Mouse (Mus musculus): ENCODE results near the gene Jchain.
A peak's percentile ranks its signal among the peaks of the same experiment; 100 is the strongest.
"Not testable (repeated sequence)": the region's sequence is repeated elsewhere in the genome, so short reads cannot be mapped to it uniquely, and the experiment has no call there.

Jchain gene

DNA sequence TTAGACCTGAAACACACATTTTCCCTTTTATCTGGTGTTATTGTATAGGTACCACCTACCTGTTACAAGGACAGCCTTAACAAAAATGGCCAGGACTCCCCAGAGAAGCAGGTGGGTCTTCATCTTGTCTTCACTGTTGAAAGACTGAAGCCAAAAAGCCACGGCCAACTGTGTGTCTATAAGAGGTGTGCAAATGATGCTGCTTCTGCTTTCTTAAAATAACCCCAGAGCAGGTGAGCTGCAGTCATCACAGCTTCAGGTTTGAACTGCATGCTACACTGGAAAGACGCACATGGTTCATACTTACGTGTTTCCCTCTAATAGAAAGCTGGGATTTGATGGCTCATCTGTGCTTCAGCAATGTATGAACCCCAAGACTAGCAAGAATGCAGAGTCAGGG is at the start of gene Jchain:
Gene Jchain (minus strand): TSS at position 235 of the 400 bp plus-strand sequence.
- no peak for DNase-seq

DNA sequence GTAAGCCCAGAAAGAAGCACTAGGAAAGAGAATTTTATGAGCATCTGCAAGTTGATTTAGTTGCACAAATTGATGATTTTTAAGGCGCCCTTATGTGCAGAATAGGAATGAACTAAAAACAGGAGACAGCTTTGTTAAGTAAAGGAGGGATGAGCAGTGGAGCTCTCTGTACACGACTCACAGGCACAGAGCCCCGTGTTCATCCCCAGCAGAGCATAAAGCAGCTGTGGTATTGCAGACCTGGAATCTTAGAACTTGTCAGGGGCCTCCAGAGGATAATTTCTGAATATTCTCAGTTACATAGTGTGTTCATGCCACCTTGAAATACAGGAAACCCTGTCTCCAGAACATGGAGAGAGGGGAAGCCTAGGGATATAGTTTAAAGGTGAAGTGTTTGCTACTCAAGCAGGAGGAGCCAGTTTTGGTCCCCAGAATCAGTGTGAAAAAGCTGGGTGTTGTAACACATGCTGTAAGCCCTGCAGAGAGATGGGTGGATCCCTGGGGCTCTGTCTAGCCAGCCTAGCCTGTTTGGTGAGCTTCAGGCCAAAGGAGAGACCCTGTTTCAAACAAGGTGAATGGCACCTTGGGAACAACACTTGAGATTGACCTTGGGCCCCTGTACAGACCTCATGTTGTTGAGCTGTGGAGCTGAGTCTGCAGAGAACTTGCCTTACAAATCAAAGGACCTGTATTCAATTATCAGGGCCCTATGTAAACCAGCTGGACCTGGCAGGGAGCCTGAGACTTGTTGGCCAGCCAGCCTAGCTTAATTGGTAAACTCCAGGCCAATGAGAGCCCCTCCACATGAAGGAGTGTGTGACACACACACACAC is 48.0 kb upstream of the Jchain start:
- no peak for DNase-seq

DNA sequence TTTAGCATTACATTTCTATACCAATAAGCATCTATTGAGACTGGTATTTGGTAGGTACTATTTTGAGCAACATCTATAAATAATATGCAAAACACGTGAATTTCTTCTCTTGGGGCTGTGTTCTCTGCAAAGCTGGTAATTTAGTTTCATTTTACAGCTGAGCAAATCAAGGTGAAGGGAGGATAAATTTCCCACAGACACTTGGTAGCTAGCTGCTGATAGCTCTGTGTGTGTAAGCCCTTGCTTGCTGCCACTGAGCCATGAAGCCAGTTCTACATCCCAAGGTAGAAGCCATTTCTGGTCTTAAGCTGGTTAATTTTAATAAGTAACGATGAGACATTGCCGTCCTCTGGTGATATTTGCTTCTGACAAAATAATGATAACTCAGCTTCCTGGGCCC is 47.1 kb upstream of the Jchain start:
- no peak for DNase-seq

DNA sequence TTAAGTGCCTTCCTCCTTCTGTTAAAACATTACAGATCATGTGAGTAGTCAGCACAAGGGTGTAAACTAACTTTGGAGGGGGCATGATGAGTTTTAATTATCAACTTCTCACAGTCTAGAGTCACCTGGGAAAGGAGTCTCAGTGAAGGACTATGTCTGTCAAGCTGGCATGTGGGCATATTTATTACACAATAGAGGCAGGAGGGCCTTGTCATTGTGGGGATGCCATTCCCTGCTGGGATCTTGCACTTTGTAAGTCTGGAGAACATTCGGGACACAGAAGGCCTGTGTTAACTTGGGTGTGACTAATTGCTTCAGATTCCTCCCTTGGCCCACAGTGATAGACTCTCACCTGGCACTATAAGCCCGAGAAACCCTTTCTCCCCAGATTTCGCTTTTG is 41.9 kb upstream of the Jchain start:
- no peak for DNase-seq

DNA sequence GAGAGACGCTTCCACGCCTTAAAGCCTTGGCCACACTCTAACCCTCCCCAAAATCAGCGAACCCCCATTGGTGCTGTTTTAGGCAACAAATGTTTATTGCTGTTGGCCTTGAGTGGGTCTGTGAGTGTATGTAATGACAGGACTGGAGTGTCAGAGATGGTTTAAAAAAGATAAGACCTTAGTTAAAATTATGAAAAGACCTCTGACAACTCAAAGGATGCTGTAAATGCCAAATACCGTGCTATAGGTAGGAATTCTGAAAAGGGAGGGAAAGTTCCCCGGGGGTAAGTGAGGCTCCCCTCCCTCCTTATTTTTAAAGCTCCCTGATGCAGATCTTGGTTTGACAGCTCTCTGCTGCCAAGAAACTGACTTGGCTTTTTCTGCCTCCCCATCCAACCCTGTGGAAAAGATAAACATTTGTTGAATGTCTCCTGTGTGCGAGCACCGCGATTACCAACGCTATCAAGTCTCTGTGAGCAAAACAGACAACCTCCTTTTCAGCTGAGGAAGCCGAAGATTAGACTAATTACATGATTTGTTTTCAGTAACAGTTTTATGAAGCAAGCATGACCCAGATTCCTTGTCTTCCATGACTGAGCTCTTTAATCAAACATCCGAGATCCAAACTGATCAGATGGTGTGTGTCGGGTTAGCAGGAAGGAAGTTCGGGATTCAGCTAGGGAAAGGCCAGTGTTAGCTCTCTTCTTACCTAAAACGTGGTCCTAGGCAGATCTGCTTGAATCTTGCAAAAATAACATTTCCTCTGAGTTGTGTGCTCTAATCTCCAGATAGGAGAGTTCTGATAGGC is 38.5 kb upstream of the Jchain start:
- no peak for DNase-seq

DNA sequence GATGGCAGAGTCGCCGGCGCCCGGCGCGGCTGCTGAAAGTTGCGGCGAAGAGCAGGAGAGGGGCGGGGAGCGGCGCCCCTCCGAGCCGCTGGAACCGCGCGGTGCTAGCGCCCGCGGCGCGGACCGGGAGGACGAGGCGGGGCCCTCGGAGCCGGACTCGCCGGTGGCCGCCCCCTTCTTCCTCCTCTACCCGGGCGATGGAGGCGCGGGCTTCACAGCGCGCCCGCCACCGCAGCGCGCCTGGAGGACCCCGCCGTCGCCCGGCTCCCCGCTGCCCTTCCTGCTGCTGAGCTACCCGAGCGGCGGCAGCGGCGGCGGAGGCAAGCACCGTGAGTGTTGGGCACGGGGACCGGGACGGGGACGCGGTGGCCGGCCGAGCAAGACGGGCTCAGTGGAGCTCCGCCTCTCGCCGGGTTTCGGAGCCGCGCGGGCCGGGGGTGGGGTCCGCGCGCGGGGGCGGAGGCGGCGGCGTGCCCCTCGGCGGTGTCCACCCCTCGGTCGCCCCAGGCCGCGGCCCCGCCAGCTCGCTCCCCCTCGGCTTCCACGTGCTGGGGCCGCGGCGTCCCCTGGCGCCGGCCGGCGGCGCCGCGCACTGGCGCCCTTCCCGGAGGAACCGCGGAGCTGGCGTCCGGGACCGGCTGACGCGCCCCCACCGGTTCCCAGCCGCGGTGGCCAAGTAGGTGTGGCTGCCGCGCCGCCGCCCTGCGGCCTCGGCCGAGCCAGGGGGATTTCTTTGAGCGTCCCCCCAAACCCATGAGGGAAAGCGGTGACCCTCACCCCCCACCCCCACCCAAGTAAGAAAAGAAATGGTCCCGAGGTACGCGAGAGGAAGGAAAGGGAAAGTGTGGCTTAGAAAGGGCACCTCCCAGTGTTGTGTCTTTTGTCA is 37.7 kb upstream of the Jchain start:
- peak; percentile 71 for DNase-seq

DNA sequence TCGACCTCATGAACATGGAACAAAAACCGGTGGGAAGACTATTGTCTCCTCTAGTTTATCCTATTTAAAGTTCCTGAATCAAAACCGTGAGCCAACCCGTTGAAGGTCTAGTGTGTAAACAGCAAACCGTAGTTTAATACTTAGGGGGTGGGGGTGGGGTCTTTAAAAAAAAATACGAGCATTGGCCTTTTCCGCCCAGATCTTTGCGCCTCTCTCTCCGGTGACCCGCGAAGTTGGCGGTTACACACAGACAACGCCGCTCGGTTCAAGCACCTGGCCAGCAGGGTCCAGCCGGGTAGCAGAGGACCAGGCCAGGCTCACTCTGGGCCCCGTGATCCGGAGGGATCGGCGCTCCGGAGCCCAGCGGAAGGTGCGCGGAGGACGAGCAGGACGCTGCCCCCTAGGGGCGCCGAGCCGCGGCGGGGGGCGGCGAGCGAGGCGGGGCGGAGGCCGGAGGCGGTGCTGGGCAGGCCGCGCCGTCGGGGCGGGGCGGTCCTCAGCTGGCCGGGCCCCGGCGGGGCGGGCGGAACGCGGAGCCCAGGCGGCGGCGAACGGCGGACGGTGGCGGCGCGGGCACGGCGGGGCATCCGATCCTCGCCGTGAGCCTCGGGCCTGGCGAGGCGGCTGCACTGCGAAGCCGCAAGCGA is 36.9 kb upstream of the Jchain start, which contains the start of gene Rufy3:
Gene Rufy3 (plus strand): TSS at position 540 of the 647 bp plus-strand sequence.
- peak; percentile 68 for DNase-seq

DNA sequence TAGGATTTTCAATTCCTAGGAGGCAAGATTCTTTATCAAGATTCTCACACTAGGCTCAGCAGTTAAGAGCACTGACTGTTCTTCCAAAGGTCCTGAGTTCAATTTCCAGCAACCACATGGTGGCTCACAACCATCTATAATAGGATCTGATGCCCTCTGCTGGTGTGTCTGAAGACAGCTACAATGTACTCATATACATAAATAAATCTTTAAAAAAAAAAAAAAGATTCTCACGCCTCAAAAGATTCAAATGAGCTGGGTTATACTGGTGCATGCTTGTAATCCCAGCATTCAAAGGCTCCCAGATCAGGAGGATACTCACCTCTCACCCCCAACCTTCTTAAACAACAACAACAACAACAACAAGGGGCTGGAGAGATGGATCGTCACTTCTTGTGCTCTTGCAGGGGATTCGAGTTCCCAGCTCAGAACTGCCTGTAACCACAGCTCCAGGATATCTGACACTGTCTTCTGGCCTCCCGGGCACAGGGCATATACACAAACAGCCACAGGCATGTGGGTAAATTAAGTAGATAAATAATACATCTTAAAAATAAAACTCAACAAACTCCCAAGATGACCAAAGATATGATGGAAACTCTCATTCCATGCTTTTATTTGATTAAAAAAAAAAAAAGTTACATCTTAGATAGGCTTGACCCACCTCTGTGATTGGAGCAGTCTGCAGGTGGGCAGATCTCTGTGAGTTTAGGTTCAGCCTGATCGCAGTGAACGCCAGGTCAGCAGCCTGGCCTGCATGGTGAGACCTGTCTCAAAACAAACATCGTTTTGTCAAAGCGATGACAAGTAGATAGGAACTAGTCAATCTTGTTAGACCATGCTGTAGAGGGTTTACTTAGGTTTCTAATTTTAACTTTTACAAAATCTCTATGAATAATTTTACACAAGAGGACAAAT is 35.4 kb upstream of the Jchain start:
- no peak for DNase-seq

DNA sequence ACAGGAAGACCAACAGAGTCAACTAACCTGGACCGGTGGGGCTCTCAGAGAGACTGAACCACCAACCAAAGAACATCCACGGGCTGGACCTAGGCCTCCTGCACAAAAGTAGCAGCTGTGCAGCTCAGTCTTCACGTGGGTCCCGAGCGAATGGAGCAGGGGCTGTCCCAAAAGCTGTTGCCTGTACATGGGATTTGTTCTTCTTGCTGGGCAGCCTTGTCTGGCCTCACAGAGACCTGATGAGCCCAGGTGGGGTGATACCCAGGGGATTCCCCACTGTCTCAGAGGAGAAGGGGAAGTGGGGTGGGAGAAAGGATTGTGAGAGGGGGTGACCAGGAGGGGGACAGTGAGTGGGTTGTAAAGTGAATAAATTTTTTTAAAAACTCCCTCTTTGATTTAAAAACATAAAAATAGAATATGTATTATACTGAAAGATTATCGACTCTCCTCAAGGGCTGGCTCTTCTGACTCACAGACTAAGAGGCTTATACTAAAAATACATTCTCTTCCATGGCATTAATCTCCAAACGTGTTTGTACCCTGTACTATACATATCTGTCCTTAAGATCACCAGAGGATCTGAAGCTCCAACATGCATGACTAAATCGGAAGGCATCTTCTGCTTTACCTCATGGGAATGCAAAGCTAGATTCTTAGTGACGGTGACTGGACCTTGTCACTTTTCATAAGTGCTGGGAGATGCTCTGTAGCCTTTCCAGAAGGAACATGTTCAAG is 33.6 kb upstream of the Jchain start:
- DNase-seq: no peak

DNA sequence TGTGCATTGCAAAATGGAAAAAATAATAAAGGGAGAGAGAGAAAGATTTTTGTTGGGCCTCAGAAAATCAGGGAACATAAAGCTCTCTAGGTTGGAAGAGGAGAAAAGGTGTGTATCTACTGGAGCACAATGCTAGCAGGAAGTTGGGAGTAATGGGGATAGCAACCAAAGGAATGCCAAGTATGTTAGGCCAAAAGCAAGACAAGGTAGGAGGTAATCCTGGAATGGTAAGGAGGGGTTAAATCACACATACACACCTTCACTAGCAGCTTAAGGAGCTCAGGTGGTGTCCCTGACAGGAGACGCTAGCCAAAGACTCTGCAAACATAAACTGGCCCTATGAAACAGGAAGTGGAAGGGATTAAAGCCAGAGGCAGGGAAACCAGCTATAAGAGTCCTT is 31.3 kb upstream of the Jchain start:
- DNase-seq: no peak

DNA sequence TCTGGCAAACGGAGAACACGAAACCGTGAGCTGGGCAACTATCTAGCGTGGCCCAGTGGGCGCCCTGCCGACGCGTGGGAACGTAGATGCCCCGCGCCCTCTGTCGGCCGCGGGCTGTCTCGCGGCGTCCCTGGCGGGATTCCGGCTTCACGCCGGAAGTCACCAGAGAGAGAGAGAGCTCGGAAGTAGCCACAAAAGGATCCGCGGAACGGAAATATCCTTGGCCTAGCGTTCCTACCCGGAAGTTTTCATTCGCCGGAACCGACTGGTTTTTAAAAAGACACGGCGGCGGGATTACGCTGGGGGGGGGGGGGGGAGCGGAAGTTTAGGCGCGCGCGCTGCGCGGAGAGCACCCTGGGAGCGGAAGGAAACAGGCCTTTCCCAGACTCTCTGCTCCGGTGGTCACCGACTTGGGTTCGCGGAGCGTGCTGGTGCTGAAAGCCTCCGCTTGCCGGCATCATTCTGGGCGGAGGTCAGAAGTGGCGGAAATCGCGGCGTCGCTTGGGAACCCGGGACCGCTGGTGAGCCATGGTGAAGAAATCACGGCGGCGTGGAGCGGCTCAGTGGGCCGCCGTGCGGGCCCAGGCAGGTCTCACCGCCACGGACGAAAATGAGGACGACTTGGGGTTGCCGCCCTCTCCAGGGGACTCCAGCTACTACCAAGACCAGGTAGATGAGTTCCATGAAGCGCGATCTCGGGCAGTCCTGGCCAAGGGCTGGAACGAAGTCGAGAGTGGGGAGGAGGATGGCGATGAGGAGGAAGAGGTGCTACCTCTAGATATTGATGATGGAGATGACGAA is 26.6 kb upstream of the Jchain start, which contains the start of gene Utp3:
Gene Utp3 (plus strand): TSS at position 377 of the 801 bp plus-strand sequence.
- DNase-seq: peak; percentile 95

DNA sequence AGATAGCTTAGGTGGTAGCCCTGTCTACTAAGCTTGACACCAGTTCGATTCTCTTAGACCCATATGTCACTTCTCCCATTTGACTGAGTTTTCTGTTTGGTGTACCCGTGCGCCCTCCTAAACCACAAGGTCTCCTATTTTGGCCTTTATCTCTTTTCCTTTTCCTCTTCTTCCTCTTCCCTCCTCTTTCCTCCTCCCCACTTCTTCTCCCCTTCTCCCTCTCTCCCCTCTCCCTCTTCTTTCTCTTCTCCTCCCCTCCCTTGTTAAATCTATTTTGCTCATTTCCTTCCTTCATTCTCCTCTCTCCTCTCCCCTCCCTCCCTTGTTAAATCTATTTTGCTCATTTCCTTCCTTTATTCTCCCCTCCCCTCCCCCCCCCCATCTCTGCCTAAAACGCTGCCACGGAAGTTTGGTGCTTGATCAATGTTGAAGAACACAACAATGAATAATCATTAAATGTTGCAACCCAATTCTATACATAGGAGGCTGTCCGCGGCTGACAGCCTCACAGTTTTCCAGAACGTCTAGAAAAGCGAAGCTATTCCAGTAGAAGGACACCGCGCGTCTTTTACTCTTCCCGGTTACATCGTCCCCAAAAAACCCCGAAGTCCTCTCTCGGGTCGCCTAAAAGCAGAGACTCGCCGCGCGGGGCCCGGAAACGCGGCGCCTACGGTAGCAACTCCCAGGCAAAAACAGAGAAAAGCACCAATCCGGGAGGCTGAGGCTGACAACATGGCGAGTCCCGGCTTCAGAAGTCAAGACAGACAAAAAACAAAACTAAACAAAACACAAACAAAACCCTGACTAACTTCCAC is 25.8 kb upstream of the Jchain start:
- DNase-seq: peak; percentile 24

DNA sequence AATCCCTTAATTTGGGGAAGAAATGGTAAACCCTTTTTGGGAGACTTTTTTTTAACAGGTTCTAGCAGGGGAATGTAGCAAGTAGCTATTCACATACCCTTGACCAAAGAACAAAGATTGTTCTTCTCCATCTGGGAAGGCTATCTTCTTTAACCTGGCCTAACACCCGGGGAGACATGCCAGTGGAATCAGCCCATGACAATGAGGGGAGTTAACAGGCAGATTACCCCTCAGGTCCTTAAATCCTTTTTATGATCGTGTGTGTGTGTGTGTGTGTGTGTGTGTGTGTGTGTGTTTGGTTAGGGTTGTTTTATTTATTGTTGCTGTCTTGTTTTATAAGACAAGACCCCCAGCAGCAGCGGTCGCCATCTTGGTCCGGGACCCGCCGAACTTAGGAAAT is 17.8 kb upstream of the Jchain start:
- no peak for DNase-seq

DNA sequence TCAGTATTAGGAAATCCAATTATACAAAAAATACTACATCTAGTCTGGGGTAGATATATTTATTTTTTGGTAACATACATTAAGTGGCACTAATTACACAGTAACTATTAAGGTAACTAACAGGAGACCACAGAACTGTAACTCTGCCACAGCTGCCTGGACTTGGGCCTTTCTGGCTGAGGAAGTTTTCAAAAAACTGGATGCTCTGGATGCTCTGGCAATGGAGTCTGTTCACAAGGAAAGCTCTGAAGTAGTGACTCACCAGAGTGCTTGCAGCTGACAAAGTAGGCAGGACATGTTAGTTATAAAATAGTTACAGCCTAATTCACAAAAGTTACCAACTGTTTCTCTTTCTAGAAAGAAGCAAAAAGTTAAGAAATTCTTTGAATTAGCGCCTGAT is 16.7 kb upstream of the Jchain start:
- DNase-seq: not testable (repeated sequence)

DNA sequence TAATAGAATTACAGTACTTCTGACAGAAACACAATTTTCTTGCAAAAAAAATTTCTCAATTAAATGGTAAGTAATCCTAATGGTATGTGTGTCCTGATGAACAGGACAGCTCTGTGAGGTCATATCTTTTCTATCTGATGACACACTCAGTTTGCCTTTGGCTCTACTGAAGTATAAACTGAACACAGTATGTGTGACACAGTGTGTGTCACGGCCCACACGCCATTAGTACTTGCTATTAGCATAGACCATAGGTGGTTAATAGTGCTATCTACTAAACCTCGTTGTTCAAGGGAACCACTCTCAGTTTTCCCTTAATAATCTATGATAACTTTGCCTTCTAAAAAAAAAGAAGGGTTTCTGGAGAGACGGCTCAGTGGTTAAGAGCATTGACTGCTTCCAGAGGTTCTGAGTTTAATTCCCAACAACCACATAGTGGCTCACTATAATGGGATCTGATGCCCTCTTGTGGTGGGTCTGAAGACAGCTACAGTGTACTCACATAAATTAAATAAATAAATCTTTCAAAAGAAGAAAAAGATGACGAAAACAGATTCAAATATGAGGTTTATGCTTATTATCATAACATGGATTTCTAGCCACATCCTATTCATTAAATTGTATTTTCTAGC is 15.1 kb upstream of the Jchain start:
- peak; percentile 27 for DNase-seq

DNA sequence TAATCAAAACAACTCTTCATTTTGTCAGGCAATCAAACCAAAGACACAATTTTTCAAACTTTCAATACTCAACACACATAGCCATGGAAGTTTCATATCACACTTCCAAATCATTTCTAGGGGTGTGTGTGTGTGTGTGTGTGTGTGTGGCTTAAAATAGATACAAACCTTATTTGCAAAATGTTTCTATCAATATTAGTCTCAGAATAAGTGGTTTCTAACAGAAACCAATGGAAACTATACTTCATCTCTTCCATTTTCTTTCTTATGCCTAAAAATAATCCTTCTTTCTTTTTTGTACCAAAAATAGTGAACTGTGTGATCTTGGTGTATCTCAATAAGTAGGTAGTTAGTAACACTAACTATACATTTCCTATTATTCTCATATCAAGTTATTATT is 13.2 kb upstream of the Jchain start:
- DNase-seq: no peak

DNA sequence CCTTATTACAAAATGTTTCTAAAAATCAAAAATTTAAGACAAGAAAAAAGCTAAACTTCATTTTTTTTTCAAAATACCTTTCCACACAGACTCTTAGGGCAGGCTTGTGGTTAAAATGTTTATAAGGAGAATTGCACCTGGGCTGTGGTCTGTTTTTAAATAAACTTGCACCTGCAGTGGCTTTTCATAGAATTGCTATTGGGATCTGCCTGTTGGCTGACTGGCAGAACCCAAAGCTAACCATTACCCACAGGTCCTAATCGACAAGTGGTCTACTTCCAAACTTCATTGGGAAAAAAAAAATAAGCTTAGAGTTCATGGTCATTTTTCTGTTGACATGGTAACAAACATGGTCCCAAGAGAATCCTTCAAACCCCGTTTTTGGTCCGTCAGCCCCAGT is 7.0 kb upstream of the Jchain start:
- DNase-seq: no peak

DNA sequence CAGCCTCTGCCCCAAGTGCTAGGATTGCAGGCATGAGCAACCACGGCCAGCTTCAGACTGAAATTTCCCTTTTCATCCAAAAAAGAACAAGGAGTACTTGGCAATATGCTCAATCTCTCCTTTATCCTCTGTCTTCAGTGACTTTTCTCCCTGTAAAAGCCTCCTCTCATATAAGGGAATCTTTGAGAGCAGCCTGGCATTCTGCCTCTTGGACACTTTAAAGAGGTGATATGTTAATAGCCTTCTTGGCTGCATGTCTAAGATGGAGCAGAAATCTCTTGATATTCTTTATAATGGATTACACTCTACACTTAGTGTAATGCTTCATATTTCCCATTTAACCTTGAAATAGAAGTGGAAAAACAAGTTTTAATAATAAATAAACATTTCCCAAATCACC is 3.2 kb upstream of the Jchain start:
- DNase-seq: no peak
